Mouse (Mus musculus) urinary bladder, postnatal 25 days (tissue): ENCODE results near the gene Bpnt1.

Source experiments
- DNase-seq: peaks from one replicate; pipeline ENCODE4 v3.0.0; 2022; ENCODE audit warnings: low spot score

Bpnt1 gene

DNA sequence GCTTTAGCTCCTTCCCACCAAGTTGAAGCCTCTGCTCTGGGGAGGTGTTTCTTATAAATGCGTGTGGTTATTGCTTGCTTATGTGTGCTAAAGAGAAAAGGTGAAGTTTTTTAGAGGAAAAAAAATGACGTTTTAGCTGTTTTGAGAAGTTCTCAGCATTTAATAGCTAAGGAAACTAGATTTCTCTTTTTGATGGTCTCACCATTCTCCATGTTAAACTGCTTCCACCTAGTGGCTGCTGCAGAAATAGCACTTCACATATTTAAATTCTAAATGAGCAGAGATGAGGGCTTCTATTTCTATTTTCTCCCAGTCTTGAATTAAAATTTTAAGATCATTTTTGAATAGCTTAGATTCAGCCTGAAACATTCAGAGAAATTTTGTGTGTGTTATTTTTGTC, 72.1 kb downstream of the Bpnt1 start:
- DNase-seq, result no peak

- DNase-seq, result no peak
Measured at GRCm38 (mm10) chr1:185405921-185406320, 74.0 kb downstream of the Bpnt1 start.
